Mouse (Mus musculus) heart, postnatal 10 days (tissue): ENCODE results near the gene Cdc42ep1. TPM values are rescaled to one million over a fixed set of nuclear protein-coding genes. Genes with fewer than 3 reads are reported as not detected.
A peak's percentile ranks its signal among the peaks of the same experiment; 100 is the strongest.

ENCODE experiments used
- DNase-seq, 2 experiments: peaks; one replicate each; pipeline ENCODE4 v3.0.0; 2021
- intact Hi-C: fragments of 180-260 bp; cut with DNase I; formaldehyde crosslinking; loops from one replicate; pipeline ENCODE4 v1.15.1; 2025
- total RNA-seq, 2 experiments: library from RNA; stranded (reverse); gene quantifications; 2 replicates each; pipeline ENCODE4 v1.2.3; 2021

The Cdc42ep1 gene
- 10 to 100 TPM; 63.9 to 68.5 TPM for total RNA-seq

DNA sequence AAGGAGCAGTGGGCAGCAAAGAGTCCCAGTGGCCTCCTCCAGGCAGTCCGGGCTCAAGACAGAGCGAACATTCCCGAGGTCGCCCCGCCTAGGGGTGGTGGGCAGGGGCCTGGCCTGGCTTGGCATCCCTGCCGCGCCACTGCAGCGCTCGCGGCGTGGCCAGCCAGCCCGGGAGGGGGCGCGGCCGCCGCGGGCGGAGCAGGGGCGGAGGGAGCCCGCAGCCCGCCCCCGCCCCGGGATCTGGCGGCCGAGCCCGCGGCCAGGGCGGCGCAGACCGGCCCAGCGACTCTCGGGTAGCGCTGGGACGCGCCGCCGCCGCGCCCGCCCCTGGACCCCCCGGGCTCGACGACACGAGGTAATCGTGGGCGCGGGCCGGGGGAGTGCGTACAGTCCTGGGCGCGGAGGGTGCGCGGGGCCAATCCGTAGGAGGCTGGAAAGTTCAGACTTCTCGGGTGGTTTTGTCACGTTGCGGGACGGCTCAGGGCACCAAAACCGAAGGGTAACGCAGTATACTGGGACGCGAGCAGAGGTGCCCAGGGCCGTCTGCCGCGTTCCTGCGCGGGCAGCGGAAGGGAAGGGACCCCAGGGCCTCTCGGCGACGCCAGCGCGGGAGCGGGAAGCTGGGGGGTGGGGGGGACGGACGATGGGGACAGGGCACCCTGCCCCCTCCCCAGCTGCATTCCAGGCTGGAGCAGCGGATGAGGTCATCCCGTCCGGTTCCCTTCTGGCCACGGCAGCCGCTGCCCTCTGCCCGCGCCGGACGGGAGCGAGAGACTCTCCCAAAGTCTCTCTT lies at the start of gene Cdc42ep1:
TSS of gene Cdc42ep1 (plus strand) at position 254 of the 793 bp plus-strand sequence.
- peak; percentile 81 to 82 for DNase-seq
- intact Hi-C loops: loop anchor here (1.0 to 10.0 kb wide), 2 partner anchors 10 to 218 kb away; no protein-coding TSS in a partner anchor

GRCm38 (mm10) chr15:78796196-78797059 lies 46.0 kb upstream of the Cdc42ep1 start:
- DNase-seq: peak; percentile 76 to 78
- intact Hi-C loops: no loop called here

DNA sequence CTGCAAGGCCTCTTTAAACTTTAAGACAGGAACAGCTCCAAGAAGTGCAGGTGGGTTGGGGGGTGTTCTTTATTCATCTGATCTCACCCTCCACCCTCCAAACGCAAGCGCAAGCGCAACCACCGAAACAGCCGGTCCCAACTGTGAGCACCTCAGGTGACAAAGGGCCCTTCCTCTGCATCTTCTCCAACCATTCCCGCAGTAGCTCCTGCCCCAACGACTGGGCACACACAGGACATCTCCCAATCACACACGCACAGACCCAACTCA lies 45.4 kb upstream of the Cdc42ep1 start:
- intact Hi-C loops: no loop called here
- no peak for DNase-seq

- no peak for DNase-seq
Measured at GRCm38 (mm10) chr15:78799029-78799428, 43.4 kb upstream of the Cdc42ep1 start.

DNA sequence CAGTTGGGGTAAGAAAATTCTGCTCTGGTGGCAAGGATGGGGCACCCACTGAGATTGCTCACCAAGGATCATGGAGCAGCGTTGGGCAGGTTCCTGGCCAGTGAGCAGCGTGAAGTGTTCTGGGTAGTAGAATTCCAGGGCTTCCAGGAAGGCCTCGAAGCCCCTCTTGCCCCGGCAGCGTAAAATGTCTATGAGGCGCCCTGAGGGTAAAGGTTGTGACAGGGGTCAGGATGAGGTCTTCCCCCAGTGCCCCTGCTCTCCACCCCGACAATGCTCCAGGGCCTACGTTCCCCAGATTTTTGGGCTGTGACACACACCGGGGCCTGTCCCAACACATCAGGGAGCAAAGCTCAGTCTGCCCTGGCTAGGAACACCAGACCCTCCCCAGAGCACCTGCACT lies 40.9 kb upstream of the Cdc42ep1 start:
- intact Hi-C loops: no loop called here
- DNase-seq: no peak

More at GRCm38 (mm10) chr15:78799029-78799428, 43.4 kb upstream of the Cdc42ep1 start:
- intact Hi-C loops: no loop called here

DNA sequence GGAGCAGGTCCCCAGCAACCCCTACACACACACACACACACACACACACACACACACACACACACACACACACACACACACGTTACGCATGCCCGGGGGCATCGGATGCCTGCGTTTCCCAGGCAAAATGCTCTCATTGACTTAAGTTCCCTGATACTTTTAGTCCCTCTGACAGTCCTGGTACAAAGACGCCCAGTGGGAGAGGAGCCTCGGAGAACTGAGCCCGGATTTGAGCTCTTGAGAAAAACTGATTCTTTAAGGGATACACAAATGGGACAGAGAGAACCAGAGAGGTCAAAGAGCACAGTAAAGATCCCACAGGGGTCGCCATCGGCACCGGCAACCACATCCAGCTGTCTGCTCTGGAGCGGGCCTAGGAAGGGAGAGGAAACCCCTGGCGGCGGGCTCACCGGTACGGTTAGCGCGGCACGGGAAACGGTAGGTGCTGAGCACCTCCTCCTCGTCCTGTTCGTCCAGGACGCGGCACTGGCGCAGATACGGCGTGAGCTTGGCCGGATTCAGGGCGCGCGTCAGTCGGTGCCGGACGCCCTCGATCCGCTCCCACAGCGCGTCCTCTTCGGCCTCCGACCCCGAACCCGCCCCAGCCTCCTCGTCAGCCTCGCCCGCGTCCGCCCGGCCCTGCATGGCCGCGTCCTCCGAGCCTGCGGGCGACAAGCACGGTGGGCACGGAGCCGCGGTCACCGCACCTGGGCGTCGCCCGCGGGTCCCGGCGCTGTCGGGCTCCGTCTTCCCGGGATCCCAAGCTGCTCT lies 40.3 kb upstream of the Cdc42ep1 start:
- intact Hi-C loops: loop anchor here (2.0 kb wide), 1 partner anchor 15 kb away; no protein-coding TSS in a partner anchor
- peak; percentile 52 to 68 for DNase-seq

DNA sequence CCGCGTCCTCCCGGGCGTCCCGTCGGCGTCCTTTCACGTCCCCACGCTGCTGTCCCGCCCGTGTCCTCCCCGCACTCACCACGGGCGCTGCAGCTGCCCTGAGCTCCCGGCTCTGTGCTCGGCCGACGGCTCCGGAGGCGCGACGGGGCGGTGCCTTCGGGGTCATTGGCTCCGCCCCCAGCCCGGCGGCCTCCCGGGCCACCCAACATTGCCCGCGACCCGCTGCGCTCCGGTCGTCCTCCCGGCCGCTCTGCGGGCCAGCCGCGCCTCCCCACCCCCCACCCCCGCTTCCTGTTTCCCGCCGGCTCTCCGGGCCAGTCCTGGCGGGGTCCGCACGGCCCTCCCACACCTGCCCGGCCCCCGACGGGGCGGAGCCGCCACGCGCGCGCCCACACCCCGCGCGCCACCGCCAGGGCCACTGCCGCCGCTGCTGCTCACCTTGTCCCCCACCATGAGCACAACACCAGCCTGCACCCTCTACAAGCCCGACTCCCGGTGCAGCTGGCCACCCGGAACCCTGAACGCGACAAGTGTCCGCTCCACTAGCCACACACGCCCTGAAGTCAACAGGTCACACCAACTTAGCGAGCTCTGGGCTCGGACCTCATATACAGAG lies 39.5 kb upstream of the Cdc42ep1 start, which contains the start of gene Card10:
TSS of gene Card10 (minus strand) at position 267 of the 616 bp plus-strand sequence.
- peak; percentile 54 to 70 for DNase-seq
- intact Hi-C loops: loop anchor here (2.0 kb wide), 1 partner anchor 16 kb away; no protein-coding TSS in a partner anchor

DNA sequence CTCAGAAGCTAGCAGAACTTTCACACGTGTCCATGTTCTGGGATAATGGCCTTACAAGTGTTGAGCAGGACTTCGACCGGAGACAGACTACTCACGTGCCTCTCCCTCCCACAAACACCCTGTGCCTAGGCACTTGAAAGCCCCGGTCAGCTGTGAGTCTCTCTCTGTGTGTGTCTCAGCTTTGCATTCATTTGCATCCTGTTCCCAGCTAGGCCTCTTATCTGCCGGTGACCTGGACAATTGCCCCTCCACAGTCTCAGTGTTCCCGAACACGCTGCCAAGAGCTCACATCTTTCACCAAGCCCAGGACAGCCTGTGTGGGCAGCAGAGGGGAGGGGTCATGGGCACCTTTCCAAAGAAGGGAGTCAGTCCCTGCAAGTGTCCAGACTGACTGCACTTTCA lies 38.9 kb upstream of the Cdc42ep1 start:
- DNase-seq: peak; percentile 64 to 72
- intact Hi-C loops: loop anchor here (2.0 kb wide), 1 partner anchor 17 kb away; no protein-coding TSS in a partner anchor

DNA sequence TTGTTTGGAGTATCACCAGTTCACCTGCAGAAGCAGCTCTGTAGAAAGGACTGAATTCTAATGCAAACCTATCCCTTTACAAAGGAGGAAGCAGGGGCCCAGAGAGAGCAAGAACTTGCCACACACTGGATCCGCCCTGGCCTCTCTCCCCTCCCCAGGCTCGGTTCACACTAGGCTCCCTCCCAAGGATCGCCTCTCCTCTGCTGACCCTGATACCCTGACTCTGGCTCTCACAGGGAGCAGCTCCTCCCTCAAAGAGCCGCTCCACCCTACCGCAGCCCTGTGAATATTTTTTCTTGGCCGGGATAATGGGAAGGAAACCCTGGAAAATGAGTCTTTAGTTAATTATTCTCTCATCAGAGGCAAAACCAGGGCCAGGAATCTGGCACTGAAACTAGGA lies 38.1 kb upstream of the Cdc42ep1 start:
- intact Hi-C loops: no loop called here
- DNase-seq: peak; percentile 49 to 51

- intact Hi-C loops: no loop called here
Measured at GRCm38 (mm10) chr15:78805351-78805750, 37.1 kb upstream of the Cdc42ep1 start.

GRCm38 (mm10) chr15:78806614-78807013 lies 35.8 kb upstream of the Cdc42ep1 start:
- DNase-seq: no peak
- intact Hi-C loops: no loop called here

More at GRCm38 (mm10) chr15:78805351-78805750, 37.1 kb upstream of the Cdc42ep1 start:
- DNase-seq: no peak

- DNase-seq: no peak
Measured at GRCm38 (mm10) chr15:78807141-78807540, 35.3 kb upstream of the Cdc42ep1 start.

GRCm38 (mm10) chr15:78808980-78809379 lies 33.4 kb upstream of the Cdc42ep1 start:
- no peak for DNase-seq

More at GRCm38 (mm10) chr15:78807141-78807540, 35.3 kb upstream of the Cdc42ep1 start:
- intact Hi-C loops: no loop called here

GRCm38 (mm10) chr15:78809739-78810138 lies 32.7 kb upstream of the Cdc42ep1 start:
- no peak for DNase-seq
- intact Hi-C loops: no loop called here

More at GRCm38 (mm10) chr15:78808980-78809379, 33.4 kb upstream of the Cdc42ep1 start:
- intact Hi-C loops: no loop called here

GRCm38 (mm10) chr15:78810146-78810545 lies 32.3 kb upstream of the Cdc42ep1 start:
- intact Hi-C loops: no loop called here

GRCm38 (mm10) chr15:78813603-78814002 lies 28.8 kb upstream of the Cdc42ep1 start:
- intact Hi-C loops: no loop called here
- DNase-seq: no peak

More at GRCm38 (mm10) chr15:78810146-78810545, 32.3 kb upstream of the Cdc42ep1 start:
- DNase-seq: no peak

GRCm38 (mm10) chr15:78815314-78816073 lies 26.9 kb upstream of the Cdc42ep1 start:
- DNase-seq: peak in 1 of 2 experiments; percentile 60
- intact Hi-C loops: loop anchor here (5.0 kb wide), 1 partner anchor 37 kb away; no protein-coding TSS in a partner anchor

DNA sequence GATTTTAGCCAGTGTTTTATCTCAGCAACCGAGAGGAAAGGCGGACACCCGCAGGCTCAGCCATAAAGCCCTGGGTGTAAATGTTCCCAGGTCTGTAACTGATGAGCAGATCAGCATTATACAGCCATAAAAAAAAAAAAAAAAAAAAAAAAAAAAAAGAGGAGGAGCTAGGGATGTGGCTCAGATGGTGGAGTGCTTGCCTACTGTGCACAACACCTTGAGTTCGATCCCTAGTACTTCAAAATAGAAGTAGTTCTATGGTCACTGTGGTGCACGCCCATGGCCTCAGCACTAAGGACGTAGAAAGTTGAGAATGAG lies 26.4 kb upstream of the Cdc42ep1 start:
- intact Hi-C loops: loop anchor here (5.0 kb wide), 1 partner anchor 36 kb away; no protein-coding TSS in a partner anchor

More for the DNA sequence above, 26.4 kb upstream of the Cdc42ep1 start:
- DNase-seq: no peak
